Mouse (Mus musculus): ENCODE measurements around the gene Olfr483.

GRCm38 (mm10) chr7:108120681-108121080 lies 20.0 kb downstream of the Olfr483 start:
- TF ChIP-seq CTCF (IDR thresholded peaks at IDR 0.05; ENCODE audit: extremely low read depth, insufficient read length, insufficient replicate concordance, low read depth, low read length) (no peak), POLR2A (IDR thresholded peaks at IDR 0.05; ENCODE audit: low read depth, low read length) (no peak)

All from small intestine, adult 2 months (tissue).